Mouse (Mus musculus) heart, postnatal 0 days (tissue): ENCODE measurements around the gene Spag7.

ENCODE experiments used
- CTCF ChIP-seq: IDR thresholded peaks from 2 replicates; pipeline ENCODE4 v1.5.1; 2016; ENCODE audit warnings: antibody characterized with exemption, control low read depth, low read depth
- EP300 ChIP-seq: IDR thresholded peaks from 2 replicates; pipeline ENCODE4 v1.6.1; 2016; ENCODE audit warnings: antibody characterized with exemption, low read depth

DNA sequence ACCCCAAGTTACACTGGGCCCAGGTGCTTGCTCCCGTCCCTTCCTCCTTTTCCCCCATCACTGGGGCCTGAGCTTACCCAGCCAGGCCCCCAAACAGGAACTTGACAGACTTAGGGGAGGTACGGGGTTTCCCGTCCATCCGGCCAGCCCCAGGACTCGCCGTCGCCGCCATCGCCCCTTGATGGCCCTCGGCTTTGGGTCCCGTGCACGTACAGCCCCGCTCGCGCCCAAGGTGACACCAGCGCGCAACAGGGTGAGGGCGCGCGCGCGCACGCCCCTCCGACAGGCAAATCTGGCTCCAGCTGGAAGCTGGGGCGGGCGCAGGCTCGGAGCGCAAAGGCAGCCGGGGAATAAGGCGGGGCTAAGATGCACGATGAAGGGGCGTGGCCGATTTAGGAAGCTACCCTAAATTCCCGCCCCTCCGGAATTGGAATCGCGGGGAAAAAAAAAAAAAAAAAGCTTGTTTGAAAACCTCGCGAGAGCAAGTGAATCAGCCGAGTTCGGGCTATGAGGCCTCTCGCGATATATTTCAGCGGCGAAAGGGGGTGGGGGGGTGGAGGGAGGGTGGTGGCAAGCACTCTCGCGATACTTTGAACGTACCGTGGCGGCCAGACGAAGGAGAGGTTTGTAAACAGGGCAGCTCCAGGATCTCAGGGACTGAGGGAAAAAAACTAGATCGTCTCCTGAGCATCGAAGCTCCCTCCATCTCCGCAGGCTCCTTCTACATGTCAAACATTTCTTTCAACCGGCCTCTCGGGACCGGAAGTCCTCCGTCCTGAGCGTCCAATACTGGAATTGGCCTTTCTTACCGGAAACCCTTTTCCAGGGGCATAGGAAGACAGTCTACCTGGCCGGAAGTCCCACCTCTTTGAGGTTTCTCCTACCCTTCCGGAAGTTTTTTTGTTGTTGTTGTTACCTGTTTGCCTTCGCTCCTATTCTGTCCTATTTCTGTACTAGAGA, 22.2 kb downstream of the Spag7 start, which contains the start of the genes Rnf167 and Slc25a11:
- 0 out of 2 replicates have a peak, but pooled peaks have one; percentile 26 for TF ChIP-seq CTCF
- peak; percentile 87 for TF ChIP-seq EP300
